Mouse (Mus musculus): ENCODE data around the gene Igfbpl1.

- TF ChIP-seq POLR2A (IDR thresholded peaks at IDR 0.05; ENCODE audit: control insufficient read depth in 1 of 2, insufficient read depth in 1 of 2, low read depth in 1 of 2, low read length in 2 of 2, poor library complexity in 1 of 2) (no peak), CTCF (IDR thresholded peaks at IDR 0.05 in 2 of 3, conservative IDR thresholded peaks at IDR 0.05 in 1 of 3; ENCODE audit: control insufficient read depth in 1 of 3, insufficient read depth in 1 of 3, low read depth in 2 of 3, low read length in 3 of 3, poor library complexity in 1 of 3, severe bottlenecking in 1 of 3) (no peak), POLR2AphosphoS2 (IDR thresholded peaks at IDR 0.05; ENCODE audit: low read length) (no peak), GATA1 (IDR thresholded peaks at IDR 0.05; ENCODE audit: low read depth, low read length) (no peak), TCF12 (IDR thresholded peaks at IDR 0.05; ENCODE audit: low read depth, low read length) (no peak), ZNF384 (IDR thresholded peaks at IDR 0.05; ENCODE audit: low read depth, low read length) (no peak), EP300 (IDR thresholded peaks at IDR 0.05; ENCODE audit: low read depth in 1 of 2, low read length in 2 of 2) (no peak), ELF1 (IDR thresholded peaks at IDR 0.05; ENCODE audit: low read depth, low read length) (peak; percentile 16; the same call in 1 of the 2 replicates)
Measured at GRCm38 (mm10) chr4:45798964-45799363, 27.8 kb downstream of the Igfbpl1 start, which contains the start of gene Aldh1b1.

All from MEL (cell line).